Mouse (Mus musculus): ENCODE data around the gene 2300002M23Rik. TPM values are rescaled to one million over a fixed set of nuclear protein-coding genes. Genes with fewer than 3 reads are reported as not detected.

2300002M23Rik gene
- total RNA-seq, 2 experiments from 2014 or later: not detected

- ATAC-seq (replicated peaks; ENCODE audit: low FRiP score, low TSS enrichment, poor library complexity, severe bottlenecking): no peak
Measured at GRCm38 (mm10) chr17:35554761-35555397, 12.4 kb upstream of the 2300002M23Rik start.

GRCm38 (mm10) chr17:35556186-35556765 is 11.0 kb upstream of the 2300002M23Rik start:
- ATAC-seq (replicated peaks; ENCODE audit: low FRiP score, low TSS enrichment, poor library complexity, severe bottlenecking): no peak

- ATAC-seq (replicated peaks; ENCODE audit: low FRiP score, low TSS enrichment, poor library complexity, severe bottlenecking): peak; percentile 86
Measured at GRCm38 (mm10) chr17:35556812-35557211, 10.4 kb upstream of the 2300002M23Rik start.

- no peak for ATAC-seq (replicated peaks; ENCODE audit: low FRiP score, low TSS enrichment, poor library complexity, severe bottlenecking)
Measured at GRCm38 (mm10) chr17:35557351-35557750, 9.9 kb upstream of the 2300002M23Rik start.

GRCm38 (mm10) chr17:35558216-35558615 is 9.0 kb upstream of the 2300002M23Rik start:
- ATAC-seq (replicated peaks; ENCODE audit: low FRiP score, low TSS enrichment, poor library complexity, severe bottlenecking): no peak

GRCm38 (mm10) chr17:35567767-35568166 is 517 bp downstream of the 2300002M23Rik start:
- no peak for ATAC-seq (replicated peaks; ENCODE audit: low FRiP score, low TSS enrichment, poor library complexity, severe bottlenecking)

GRCm38 (mm10) chr17:35569091-35569944 is 2.1 kb downstream of the 2300002M23Rik start:
- no peak for ATAC-seq (replicated peaks; ENCODE audit: low FRiP score, low TSS enrichment, poor library complexity, severe bottlenecking)

- ATAC-seq (replicated peaks; ENCODE audit: low FRiP score, low TSS enrichment, poor library complexity, severe bottlenecking): no peak
Measured at GRCm38 (mm10) chr17:35570836-35571235, 3.6 kb downstream of the 2300002M23Rik start.

- no peak for ATAC-seq (replicated peaks; ENCODE audit: low FRiP score, low TSS enrichment, poor library complexity, severe bottlenecking)
Measured at GRCm38 (mm10) chr17:35571477-35571876, 4.2 kb downstream of the 2300002M23Rik start.

- ATAC-seq (replicated peaks; ENCODE audit: low FRiP score, low TSS enrichment, poor library complexity, severe bottlenecking): peak; percentile 73
Measured at GRCm38 (mm10) chr17:35578211-35578610, 11.0 kb downstream of the 2300002M23Rik start.

- no peak for ATAC-seq (replicated peaks; ENCODE audit: low FRiP score, low TSS enrichment, poor library complexity, severe bottlenecking)
Measured at GRCm38 (mm10) chr17:35582900-35583299, 15.7 kb downstream of the 2300002M23Rik start.

- ATAC-seq (replicated peaks; ENCODE audit: low FRiP score, low TSS enrichment, poor library complexity, severe bottlenecking): peak; percentile 74
Measured at GRCm38 (mm10) chr17:35584330-35584937, 17.2 kb downstream of the 2300002M23Rik start.

- ATAC-seq (replicated peaks; ENCODE audit: low FRiP score, low TSS enrichment, poor library complexity, severe bottlenecking): no peak
Measured at GRCm38 (mm10) chr17:35587291-35587690, 20.0 kb downstream of the 2300002M23Rik start.

- ATAC-seq (replicated peaks; ENCODE audit: low FRiP score, low TSS enrichment, poor library complexity, severe bottlenecking): no peak
Measured at GRCm38 (mm10) chr17:35588387-35588786, 21.1 kb downstream of the 2300002M23Rik start.

GRCm38 (mm10) chr17:35590410-35591218 is 23.4 kb downstream of the 2300002M23Rik start:
- peak; percentile 76 for ATAC-seq (replicated peaks; ENCODE audit: low FRiP score, low TSS enrichment, poor library complexity, severe bottlenecking)

- no peak for ATAC-seq (replicated peaks; ENCODE audit: low FRiP score, low TSS enrichment, poor library complexity, severe bottlenecking)
Measured at GRCm38 (mm10) chr17:35591219-35591578, 23.9 kb downstream of the 2300002M23Rik start.

GRCm38 (mm10) chr17:35591731-35592130 is 24.5 kb downstream of the 2300002M23Rik start:
- ATAC-seq (replicated peaks; ENCODE audit: low FRiP score, low TSS enrichment, poor library complexity, severe bottlenecking): no peak

GRCm38 (mm10) chr17:35592131-35592530 is 24.9 kb downstream of the 2300002M23Rik start:
- no peak for ATAC-seq (replicated peaks; ENCODE audit: low FRiP score, low TSS enrichment, poor library complexity, severe bottlenecking)

GRCm38 (mm10) chr17:35593786-35594185 is 26.5 kb downstream of the 2300002M23Rik start:
- no peak for ATAC-seq (replicated peaks; ENCODE audit: low FRiP score, low TSS enrichment, poor library complexity, severe bottlenecking)

All from megakaryocyte-erythroid progenitor cell, adult 5-6 weeks (primary cell).